Comparison of ENCODE assay signal across 29 mouse cellular contexts in the genomic region with DNA sequence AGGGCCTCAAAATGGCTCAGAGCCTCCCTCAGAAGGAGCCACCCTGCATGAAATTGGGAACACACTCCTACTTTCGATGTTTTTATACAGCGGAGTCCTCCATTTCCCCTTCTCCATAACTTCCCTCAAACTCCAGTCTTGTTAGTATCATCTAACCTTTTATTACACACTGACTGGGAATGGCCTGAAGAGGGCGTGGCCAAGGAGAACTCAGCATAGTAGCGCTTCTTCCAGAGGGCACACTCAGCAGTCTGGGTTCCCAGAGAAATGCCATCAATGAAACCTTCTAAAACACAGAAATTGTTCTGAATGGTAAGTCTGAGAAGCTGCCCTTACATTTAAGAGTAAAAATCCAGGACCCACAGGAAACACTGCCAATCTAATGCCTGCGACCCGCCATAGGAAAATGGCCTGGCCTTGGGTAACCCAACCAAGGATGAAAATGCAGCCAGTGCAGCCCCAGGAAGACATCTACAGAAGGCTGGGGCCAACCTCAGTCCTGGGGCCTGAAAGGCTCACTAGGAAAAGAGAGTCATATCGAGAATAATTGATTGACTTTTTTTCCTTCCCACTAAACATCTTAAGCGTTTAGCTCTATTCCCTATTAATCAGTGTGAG.
DNase-seq lines count a peak whose midpoint lies in the region; ATAC-seq and TF ChIP-seq lines count a peak whose summit lies in the region.
"Had no signal": no experiment of that assay in that cellular context is flagged by ENCODE, and none has a peak within 500 bp of the region (broad histone marks: within the 10 kb centered on the region; RNA-seq: fewer than 3 reads in every experiment).

No protein-coding gene starts in this region.

- no peak overlapping the region for H3K9ac ChIP-seq in kidney, embryonic 16.5 days (replicated peaks; ENCODE audit: low read length)
- H3K9ac ChIP-seq in intestine, postnatal 0 days (ENCODE audit: low read depth, low read length): no peak overlapping the region
- H3K9ac ChIP-seq in stomach, postnatal 0 days (ENCODE audit: low read length): no peak overlapping the region
- H3K9ac ChIP-seq in forebrain, embryonic 12.5 days: no peak overlapping the region
- H3K9ac ChIP-seq in forebrain, embryonic 11.5 days (ENCODE audit: low read length): no peak overlapping the region
- H3K9ac ChIP-seq: embryonic facial prominence, embryonic 12.5 days; forebrain, postnatal 0 days; heart, embryonic 13.5 days; hindbrain, embryonic 15.5 days; limb, embryonic 15.5 days; liver, embryonic 13.5 days; midbrain, embryonic 13.5 days; neural tube, embryonic 13.5 days had no signal

- no peak; the same call in 1 of the 2 replicates for ATAC-seq in kidney, embryonic 16.5 days (ENCODE audit: low FRiP score, low TSS enrichment)
- no peak for ATAC-seq in intestine, postnatal 0 days
- no peak for ATAC-seq in stomach, postnatal 0 days (ENCODE audit: low FRiP score, low TSS enrichment)
- no peak for ATAC-seq in forebrain, embryonic 12.5 days (ENCODE audit: low FRiP score)
- no peak for ATAC-seq in forebrain, embryonic 11.5 days (replicated peaks; ENCODE audit: low FRiP score)
- ATAC-seq: forebrain, postnatal 0 days; inflammation-experienced regulatory T-cells, adult 6 months; lung, postnatal 0 days; midbrain, embryonic 13.5 days had no signal

- TF ChIP-seq CTCF in intestine, postnatal 0 days (IDR thresholded peaks at IDR 0.05; ENCODE audit: low read depth): peak; percentile 37
- peak; percentile 15; the same call in 1 of the 2 replicates for TF ChIP-seq CTCF in stomach, postnatal 0 days (IDR thresholded peaks at IDR 0.05; ENCODE audit: low read depth)

- H3K36me3 ChIP-seq in kidney, embryonic 16.5 days (ENCODE audit: insufficient read depth, low read length): no peaks in the 10 kb centered on the region
- no peaks in the 10 kb centered on the region for H3K36me3 ChIP-seq in intestine, postnatal 0 days (ENCODE audit: control insufficient read depth, insufficient read depth)
- H3K36me3 ChIP-seq in stomach, postnatal 0 days (ENCODE audit: control insufficient read depth, insufficient read depth, low read length): no peaks in the 10 kb centered on the region
- H3K36me3 ChIP-seq in forebrain, embryonic 12.5 days (replicated peaks): no peaks in the 10 kb centered on the region
- H3K36me3 ChIP-seq in forebrain, embryonic 11.5 days (ENCODE audit: control insufficient read depth, insufficient read depth, low read length): no peaks in the 10 kb centered on the region
- H3K36me3 ChIP-seq: embryonic facial prominence, embryonic 12.5 days; G1E; heart, embryonic 13.5 days; hindbrain, embryonic 15.5 days; limb, embryonic 10.5 days; limb, embryonic 15.5 days; liver, embryonic 13.5 days; midbrain, embryonic 13.5 days; neural tube, embryonic 13.5 days had no signal

- no peak overlapping the region for H3K4me2 ChIP-seq in kidney, embryonic 16.5 days (replicated peaks; ENCODE audit: low read depth, low read length)
- H3K4me2 ChIP-seq in intestine, postnatal 0 days (replicated peaks; ENCODE audit: low read depth): no peak overlapping the region
- no peak overlapping the region for H3K4me2 ChIP-seq in stomach, postnatal 0 days (replicated peaks; ENCODE audit: low read depth)
- H3K4me2 ChIP-seq in forebrain, embryonic 12.5 days: no peak overlapping the region
- no peak overlapping the region for H3K4me2 ChIP-seq in forebrain, embryonic 11.5 days (ENCODE audit: low read depth, low read length, severe bottlenecking)
- H3K4me2 ChIP-seq: embryonic facial prominence, embryonic 12.5 days; heart, embryonic 13.5 days; hindbrain, embryonic 15.5 days; limb, embryonic 15.5 days; liver, embryonic 13.5 days; midbrain, embryonic 13.5 days; neural tube, embryonic 13.5 days had no signal

- H3K9me3 ChIP-seq in kidney, embryonic 16.5 days (ENCODE audit: low read length): no peaks in the 10 kb centered on the region
- H3K9me3 ChIP-seq in intestine, postnatal 0 days (ENCODE audit: control insufficient read depth): no peaks in the 10 kb centered on the region
- H3K9me3 ChIP-seq in stomach, postnatal 0 days (ENCODE audit: control insufficient read depth, low read length): no peaks in the 10 kb centered on the region
- no peaks in the 10 kb centered on the region for H3K9me3 ChIP-seq in forebrain, embryonic 12.5 days
- no peaks in the 10 kb centered on the region for H3K9me3 ChIP-seq in forebrain, embryonic 11.5 days (ENCODE audit: control insufficient read depth, low read length)
- H3K9me3 ChIP-seq: embryonic facial prominence, embryonic 12.5 days; G1E; heart, embryonic 13.5 days; hindbrain, embryonic 15.5 days; limb, embryonic 10.5 days; limb, embryonic 15.5 days; liver, embryonic 13.5 days; midbrain, embryonic 13.5 days; neural tube, embryonic 13.5 days had no signal

- peak; percentile 72 for DNase-seq in heart, adult 11 months
- no peak for DNase-seq in heart, adult 18-20 months
- DNase-seq in kidney, adult 18-20 months: no peak
- no peak for DNase-seq in stomach, postnatal 0 days (ENCODE audit: low spot score)
- no peak for DNase-seq in forebrain, embryonic 11.5 days (ENCODE audit: low spot score)
- DNase-seq: adrenal gland, postnatal 10 days; cerebellum, adult 11 months; cerebellum, adult 9-10 months; cerebellum, postnatal 36 days; forebrain, postnatal 0 days; gastrocnemius, postnatal 25 days; heart, postnatal 10 days; layer of hippocampus, adult 9-11 months; liver, embryonic 13.5 days; lung, adult 18-20 months had no signal

- H3K4me1 ChIP-seq in kidney, embryonic 16.5 days (ENCODE audit: insufficient read depth, low read length): peaks cover 41% of the 10 kb centered on the region
- peaks cover 14% of the 10 kb centered on the region; the same call in 1 of the 2 replicates for H3K4me1 ChIP-seq in intestine, postnatal 0 days (replicated peaks; ENCODE audit: control insufficient read depth, insufficient read depth, low read length)
- peaks cover 2% of the 10 kb centered on the region; the same call in 1 of the 2 replicates for H3K4me1 ChIP-seq in stomach, postnatal 0 days (replicated peaks; ENCODE audit: control insufficient read depth, insufficient read depth)
- peaks cover 7% of the 10 kb centered on the region for H3K4me1 ChIP-seq in forebrain, embryonic 12.5 days
- 0 out of 2 replicates have a peak, but pooled peaks cover 2% of the 10 kb centered on the region for H3K4me1 ChIP-seq in forebrain, embryonic 11.5 days (replicated peaks; ENCODE audit: control insufficient read depth, insufficient read depth, low read length)
- H3K4me1 ChIP-seq: hindbrain, embryonic 15.5 days; liver, embryonic 13.5 days; midbrain, embryonic 13.5 days; neural tube, embryonic 13.5 days had no signal

- WGBS in kidney, embryonic 16.5 days: 79% methylated on average over 8 of the region's 8 CpGs
- WGBS in intestine, postnatal 0 days: 52% methylated on average over 8 of the region's 8 CpGs
- 69% methylated on average over 8 of the region's 8 CpGs for WGBS in stomach, postnatal 0 days
- WGBS in forebrain, embryonic 12.5 days: 92% methylated on average over 8 of the region's 8 CpGs
- WGBS in forebrain, embryonic 11.5 days: 91% methylated on average over 8 of the region's 8 CpGs

- H3K4me3 ChIP-seq in kidney, embryonic 16.5 days (ENCODE audit: low read length): no peak overlapping the region
- H3K4me3 ChIP-seq in intestine, postnatal 0 days (ENCODE audit: low read depth, low read length): no peak overlapping the region
- no peak overlapping the region for H3K4me3 ChIP-seq in stomach, postnatal 0 days (ENCODE audit: low read depth, low read length)
- H3K4me3 ChIP-seq in forebrain, embryonic 12.5 days (replicated peaks): no peak overlapping the region
- H3K4me3 ChIP-seq in forebrain, embryonic 11.5 days (ENCODE audit: low read depth, low read length): no peak overlapping the region
- H3K4me3 ChIP-seq: embryonic facial prominence, embryonic 12.5 days; heart, embryonic 13.5 days; hindbrain, embryonic 15.5 days; limb, embryonic 10.5 days; limb, embryonic 15.5 days; liver, embryonic 13.5 days; midbrain, embryonic 13.5 days; neural tube, embryonic 13.5 days had no signal

- no peaks in the 10 kb centered on the region for H3K27me3 ChIP-seq in kidney, embryonic 16.5 days (ENCODE audit: insufficient read depth, low read length)
- H3K27me3 ChIP-seq in intestine, postnatal 0 days (replicated peaks; ENCODE audit: control insufficient read depth, insufficient read depth, low read length): no peaks in the 10 kb centered on the region; the same call in 1 of the 2 replicates
- no peaks in the 10 kb centered on the region for H3K27me3 ChIP-seq in stomach, postnatal 0 days (ENCODE audit: control insufficient read depth, insufficient read depth, low read length)
- no peaks in the 10 kb centered on the region for H3K27me3 ChIP-seq in forebrain, embryonic 12.5 days
- no peaks in the 10 kb centered on the region; the same call in 1 of the 2 replicates for H3K27me3 ChIP-seq in forebrain, embryonic 11.5 days (ENCODE audit: control insufficient read depth, insufficient read depth, low read length)
- H3K27me3 ChIP-seq: heart, embryonic 13.5 days; hindbrain, embryonic 15.5 days; limb, embryonic 15.5 days; liver, embryonic 13.5 days; midbrain, embryonic 13.5 days; neural tube, embryonic 13.5 days had no signal

- TF ChIP-seq EP300 in stomach, postnatal 0 days (optimal IDR thresholded peaks at IDR 0.05): no peak

- peak overlapping the region; percentile 19; the same call in 1 of the 2 replicates for H3K27ac ChIP-seq in kidney, embryonic 16.5 days (ENCODE audit: low read length)
- no peak overlapping the region for H3K27ac ChIP-seq in intestine, postnatal 0 days (ENCODE audit: low read depth, low read length)
- H3K27ac ChIP-seq in stomach, postnatal 0 days (replicated peaks): no peak overlapping the region
- no peak overlapping the region for H3K27ac ChIP-seq in forebrain, embryonic 12.5 days
- no peak overlapping the region for H3K27ac ChIP-seq in forebrain, embryonic 11.5 days (ENCODE audit: low read depth, low read length)
- H3K27ac ChIP-seq: embryonic facial prominence, embryonic 12.5 days; heart, embryonic 13.5 days; hindbrain, embryonic 15.5 days; limb, embryonic 10.5 days; limb, embryonic 15.5 days; liver, embryonic 13.5 days; macrophage; midbrain, embryonic 13.5 days; neural tube, embryonic 13.5 days had no signal
